Mouse (Mus musculus): ENCODE data around the gene Vmn1r76. TPM values are rescaled to one million over a fixed set of nuclear protein-coding genes. Genes with fewer than 3 reads are reported as not detected.

Gene Vmn1r76
- total and polyA plus RNA-seq, 3 experiments, result not detected

GRCm38 (mm10) chr7:11947991-11948390, 10.0 kb upstream of the Vmn1r76 start:
- no peak overlapping the region for H3K9ac ChIP-seq (ENCODE audit: insufficient read depth, low read depth)
- H3K4me1 ChIP-seq (ENCODE audit: control insufficient read depth in 1 of 2, insufficient read depth in 2 of 2), result no peaks in the 10 kb centered on the region
- in situ Hi-C loops (cut with MboI; ENCODE audit: low pct_ligation_motif_present, low pct_unique_long_range_greater_than_20kb, low sequenced_read_pairs), result no loop called here
- no peaks in the 10 kb centered on the region for H3K27me3 ChIP-seq (replicated peaks)
- dilution Hi-C loops (cut with MboI; ENCODE audit: extremely low pct_ligation_motif_present, extremely low pct_unique_long_range_greater_than_20kb, low sequenced_read_pairs), result no loop called here
- H3K9me3 ChIP-seq (replicated peaks; ENCODE audit: low read length), result peaks cover 21% of the 10 kb centered on the region
- H3K79me2 ChIP-seq (replicated peaks; ENCODE audit: control insufficient read depth, extremely low read depth, insufficient read depth, poor library complexity, severe bottlenecking), result no peaks in the 10 kb centered on the region
- H3K4me2 ChIP-seq (ENCODE audit: insufficient read depth, low read depth, poor library complexity, severe bottlenecking), result no peak overlapping the region
- H3K36me3 ChIP-seq (replicated peaks in 1 of 2; ENCODE audit: control insufficient read depth in 1 of 2, insufficient read depth in 1 of 2, low read length in 1 of 2), result no peaks in the 10 kb centered on the region
- TF ChIP-seq HCFC1 (IDR thresholded peaks at IDR 0.05; ENCODE audit: low read depth, low read length), result no peak
- TF ChIP-seq MYC (IDR thresholded peaks at IDR 0.05; ENCODE audit: low read depth, low read length), result no peak
- no peak for TF ChIP-seq CHD2 (IDR thresholded peaks at IDR 0.05; ENCODE audit: low read length)
- no peak for TF ChIP-seq UBTF (IDR thresholded peaks at IDR 0.05; ENCODE audit: low read depth, low read length)
- TF ChIP-seq ETS1 (conservative IDR thresholded peaks at IDR 0.05; ENCODE audit: low read depth, low read length), result no peak
- no peak for TF ChIP-seq POLR2AphosphoS2 (IDR thresholded peaks at IDR 0.05; ENCODE audit: low read depth, low read length)
- no peak for TF ChIP-seq GABPA (IDR thresholded peaks at IDR 0.05; ENCODE audit: insufficient replicate concordance, low read depth, low read length)
- no peak for TF ChIP-seq BHLHE40 (IDR thresholded peaks at IDR 0.05; ENCODE audit: low read depth, low read length)
- no peak for TF ChIP-seq EP300 (IDR thresholded peaks at IDR 0.05; ENCODE audit: low read length)
- no peak for TF ChIP-seq RCOR1 (conservative IDR thresholded peaks at IDR 0.05; ENCODE audit: low read depth, low read length)
- TF ChIP-seq E2F4 (IDR thresholded peaks at IDR 0.05; ENCODE audit: insufficient replicate concordance, low read depth, low read length), result no peak
- no peak overlapping the region for H3K4me3 ChIP-seq (replicated peaks in 1 of 3; ENCODE audit: low read depth in 2 of 3, low read length in 2 of 3, poor library complexity in 1 of 3)
- no peak overlapping the region for H3K27ac ChIP-seq (ENCODE audit: insufficient read depth, low read depth)
- no peak for DNase-seq (ENCODE audit: extremely low read depth)

DNA sequence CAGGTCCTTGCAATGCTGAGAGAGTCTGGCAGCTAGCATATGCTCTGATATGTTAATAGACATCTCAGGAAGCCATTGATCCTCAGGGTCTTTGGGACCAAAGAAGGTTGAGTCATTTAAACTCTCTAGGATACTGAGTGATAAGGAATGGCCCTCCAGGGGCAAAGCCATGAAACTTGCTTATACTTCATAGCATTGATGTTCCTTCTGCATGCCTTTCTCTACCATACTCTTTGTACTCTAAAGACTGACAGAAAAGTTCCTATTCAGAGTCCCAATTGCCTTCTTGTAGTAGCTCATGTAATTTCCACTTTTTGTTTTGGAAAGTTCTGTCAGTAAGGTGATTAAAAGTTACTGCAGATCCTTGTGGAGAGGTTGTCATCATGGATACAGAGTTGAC, 63.7 kb downstream of the Vmn1r76 start, which contains the start of gene Vmn1r75:
TSS of gene Vmn1r75 (plus strand) at position 301 of the 400 bp plus-strand sequence.
- Histone ChIP-seq H3K9me3 (replicated peaks; ENCODE audit: low read length) (peaks cover 14% of the 10 kb centered on the region), H3K27ac (ENCODE audit: insufficient read depth, low read depth) (no peak within 1 kb of the TSS), H3K79me2 (replicated peaks; ENCODE audit: control insufficient read depth, extremely low read depth, insufficient read depth, poor library complexity, severe bottlenecking) (no peaks in the 10 kb centered on the region), H3K27me3 (replicated peaks) (no peaks in the 10 kb centered on the region), H3K9ac (ENCODE audit: insufficient read depth, low read depth) (no peak within 1 kb of the TSS), H3K36me3 (replicated peaks in 1 of 2; ENCODE audit: control insufficient read depth in 1 of 2, insufficient read depth in 1 of 2, low read length in 1 of 2) (no peaks in the 10 kb centered on the region), H3K4me2 (ENCODE audit: insufficient read depth, low read depth, poor library complexity, severe bottlenecking) (no peak within 1 kb of the TSS), H3K4me1 (ENCODE audit: control insufficient read depth in 1 of 2, insufficient read depth in 2 of 2) (no peaks in the 10 kb centered on the region), H3K4me3 (replicated peaks in 1 of 3; ENCODE audit: low read depth in 2 of 3, low read length in 2 of 3, poor library complexity in 1 of 3) (no peak within 1 kb of the TSS)
- DNase-seq (ENCODE audit: extremely low read depth), result no peak
- in situ Hi-C loops (cut with MboI; ENCODE audit: low pct_ligation_motif_present, low pct_unique_long_range_greater_than_20kb, low sequenced_read_pairs), result no loop called here
- no peak for TF ChIP-seq ZC3H11A (IDR thresholded peaks at IDR 0.05; ENCODE audit: low read depth, low read length)
- TF ChIP-seq SIN3A (IDR thresholded peaks at IDR 0.05; ENCODE audit: low read length), result no peak
- no peak for TF ChIP-seq SMC3 (IDR thresholded peaks at IDR 0.05; ENCODE audit: low read depth, low read length)
- dilution Hi-C loops (cut with MboI; ENCODE audit: extremely low pct_ligation_motif_present, extremely low pct_unique_long_range_greater_than_20kb, low sequenced_read_pairs), result no loop called here

Other genes with a start within 250 kb of the Vmn1r76 start
- not detected in 2 replicates for gene Vmn1r73, start 207.9 kb downstream of the Vmn1r76 start, total RNA-seq (2012; rRNA removed)
- not detected in 2 replicates for gene Vmn1r73, start 207.9 kb downstream of the Vmn1r76 start, total RNA-seq (2014; rRNA removed)
- not detected in 2 replicates for gene Vmn1r73, start 207.9 kb downstream of the Vmn1r76 start, polyA plus RNA-seq (2012; ENCODE audit: insufficient read length, low read depth)
- not detected in 2 replicates for gene Vmn1r74, start 104.2 kb downstream of the Vmn1r76 start, total RNA-seq (2012; rRNA removed)
- gene Vmn1r74, start 104.2 kb downstream of the Vmn1r76 start, total RNA-seq (2014; rRNA removed), result not detected in 2 replicates
- not detected in 2 replicates for gene Vmn1r74, start 104.2 kb downstream of the Vmn1r76 start, polyA plus RNA-seq (2012; ENCODE audit: insufficient read length, low read depth)
- not detected in 2 replicates for gene Vmn1r75, start 63.6 kb downstream of the Vmn1r76 start, total RNA-seq (2012; rRNA removed)
- not detected in 2 replicates for gene Vmn1r75, start 63.6 kb downstream of the Vmn1r76 start, total RNA-seq (2014; rRNA removed)
- not detected in 2 replicates for gene Vmn1r75, start 63.6 kb downstream of the Vmn1r76 start, polyA plus RNA-seq (2012; ENCODE audit: insufficient read length, low read depth)
- not detected in 2 replicates for gene Vmn1r77, start 98.5 kb upstream of the Vmn1r76 start, total RNA-seq (2012; rRNA removed)
- not detected in 2 replicates for gene Vmn1r77, start 98.5 kb upstream of the Vmn1r76 start, total RNA-seq (2014; rRNA removed)
- gene Vmn1r77, start 98.5 kb upstream of the Vmn1r76 start, polyA plus RNA-seq (2012; ENCODE audit: insufficient read length, low read depth), result not detected in 2 replicates
- not detected in 2 replicates for gene Vmn1r78, start 212.0 kb upstream of the Vmn1r76 start, total RNA-seq (2012; rRNA removed)
- not detected in 2 replicates for gene Vmn1r78, start 212.0 kb upstream of the Vmn1r76 start, total RNA-seq (2014; rRNA removed)
- not detected in 2 replicates for gene Vmn1r78, start 212.0 kb upstream of the Vmn1r76 start, polyA plus RNA-seq (2012; ENCODE audit: insufficient read length, low read depth)
- gene Vmn1r79, start 233.1 kb upstream of the Vmn1r76 start, total RNA-seq (2012; rRNA removed), result not detected in 2 replicates
- not detected in 2 replicates for gene Vmn1r79, start 233.1 kb upstream of the Vmn1r76 start, total RNA-seq (2014; rRNA removed)
- gene Vmn1r79, start 233.1 kb upstream of the Vmn1r76 start, polyA plus RNA-seq (2012; ENCODE audit: insufficient read length, low read depth), result not detected in 2 replicates